Mouse (Mus musculus): Measurements from ENCODE around the gene Itih5.

Gene Itih5

GRCm38 (mm10) chr2:10168016-10168415, 14.6 kb downstream of the Itih5 start:
- DNase-seq (ENCODE audit: low spot score), result no peak

- no peak for DNase-seq (ENCODE audit: low spot score)
Observed at GRCm38 (mm10) chr2:10169991-10170390, 16.6 kb downstream of the Itih5 start.

GRCm38 (mm10) chr2:10193553-10193952, 40.2 kb downstream of the Itih5 start:
- DNase-seq (ENCODE audit: low spot score), result no peak

- DNase-seq (ENCODE audit: low spot score), result no peak
Observed at GRCm38 (mm10) chr2:10195162-10195561, 41.8 kb downstream of the Itih5 start.

- no peak for DNase-seq (ENCODE audit: low spot score)
Observed at GRCm38 (mm10) chr2:10199326-10199725, 46.0 kb downstream of the Itih5 start.

GRCm38 (mm10) chr2:10200736-10201285, 47.4 kb downstream of the Itih5 start:
- DNase-seq (ENCODE audit: low spot score), result no peak

GRCm38 (mm10) chr2:10204301-10204700, 50.9 kb downstream of the Itih5 start:
- no peak for DNase-seq (ENCODE audit: low spot score)

GRCm38 (mm10) chr2:10213468-10213867, 60.1 kb downstream of the Itih5 start:
- DNase-seq (ENCODE audit: low spot score), result no peak

- DNase-seq (ENCODE audit: low spot score), result no peak
Observed at GRCm38 (mm10) chr2:10215876-10216565, 62.6 kb downstream of the Itih5 start.

GRCm38 (mm10) chr2:10216566-10217247, 63.3 kb downstream of the Itih5 start:
- no peak for DNase-seq (ENCODE audit: low spot score)

- no peak for DNase-seq (ENCODE audit: low spot score)
Observed at GRCm38 (mm10) chr2:10221862-10222261, 68.5 kb downstream of the Itih5 start.

- DNase-seq (ENCODE audit: low spot score), result no peak
Observed at GRCm38 (mm10) chr2:10226907-10227306, 73.5 kb downstream of the Itih5 start.

GRCm38 (mm10) chr2:10231971-10232370, 78.6 kb downstream of the Itih5 start:
- DNase-seq (ENCODE audit: low spot score), result no peak

GRCm38 (mm10) chr2:10236554-10236953, 83.2 kb downstream of the Itih5 start:
- no peak for DNase-seq (ENCODE audit: low spot score)

- DNase-seq (ENCODE audit: low spot score), result no peak
Observed at GRCm38 (mm10) chr2:10242970-10243369, 89.6 kb downstream of the Itih5 start.

GRCm38 (mm10) chr2:10250441-10250840, 97.1 kb downstream of the Itih5 start:
- no peak for DNase-seq (ENCODE audit: low spot score)

GRCm38 (mm10) chr2:10250926-10251325, 97.6 kb downstream of the Itih5 start:
- no peak for DNase-seq (ENCODE audit: low spot score)

- DNase-seq (ENCODE audit: low spot score), result no peak
Observed at GRCm38 (mm10) chr2:10251466-10251865, 98.1 kb downstream of the Itih5 start.

GRCm38 (mm10) chr2:10252016-10252415, 98.6 kb downstream of the Itih5 start:
- DNase-seq (ENCODE audit: low spot score), result no peak

- DNase-seq (ENCODE audit: low spot score), result no peak
Observed at GRCm38 (mm10) chr2:10253351-10253750, 100.0 kb downstream of the Itih5 start.

GRCm38 (mm10) chr2:10256949-10257348, 103.6 kb downstream of the Itih5 start:
- DNase-seq (ENCODE audit: low spot score), result no peak

GRCm38 (mm10) chr2:10258312-10258711, 104.9 kb downstream of the Itih5 start:
- no peak for DNase-seq (ENCODE audit: low spot score)

- no peak for DNase-seq (ENCODE audit: low spot score)
Observed at GRCm38 (mm10) chr2:10260109-10260508, 106.7 kb downstream of the Itih5 start.
